Mouse (Mus musculus) 3134 (cell line): ENCODE results near the gene Arhgap42.

Experiments used
- DNase-seq: peaks from one replicate; pipeline ENCODE4 v3.0.0-alpha.2; 2011; ENCODE audit warnings: low spot score; ENCODE audit not compliant: insufficient read length; ENCODE audit errors: extremely low read depth

The Arhgap42 gene

GRCm38 (mm10) chr9:9144301-9145121 lies 94.4 kb downstream of the Arhgap42 start:
- DNase-seq: peak; percentile 53

GRCm38 (mm10) chr9:9143102-9143501 lies 95.8 kb downstream of the Arhgap42 start:
- no peak for DNase-seq

- no peak for DNase-seq
Observed at GRCm38 (mm10) chr9:9142561-9142960, 96.3 kb downstream of the Arhgap42 start.

- no peak for DNase-seq
Observed at GRCm38 (mm10) chr9:9142144-9142543, 96.8 kb downstream of the Arhgap42 start.

GRCm38 (mm10) chr9:9128996-9129694 lies 109.8 kb downstream of the Arhgap42 start:
- no peak for DNase-seq

GRCm38 (mm10) chr9:9127041-9127755 lies 111.7 kb downstream of the Arhgap42 start:
- no peak for DNase-seq

- DNase-seq: no peak
Observed at GRCm38 (mm10) chr9:9124156-9124555, 114.7 kb downstream of the Arhgap42 start.

- no peak for DNase-seq
Observed at GRCm38 (mm10) chr9:9114266-9114665, 124.6 kb downstream of the Arhgap42 start.

GRCm38 (mm10) chr9:9113847-9114246 lies 125.1 kb downstream of the Arhgap42 start:
- no peak for DNase-seq

- no peak for DNase-seq
Observed at GRCm38 (mm10) chr9:9112921-9113320, 126.0 kb downstream of the Arhgap42 start.

- no peak for DNase-seq
Observed at GRCm38 (mm10) chr9:9107697-9108096, 131.2 kb downstream of the Arhgap42 start.

GRCm38 (mm10) chr9:9104761-9105160 lies 134.1 kb downstream of the Arhgap42 start:
- peak; percentile 46 for DNase-seq

GRCm38 (mm10) chr9:9102158-9102514 lies 136.8 kb downstream of the Arhgap42 start:
- no peak for DNase-seq

GRCm38 (mm10) chr9:9101482-9102157 lies 137.3 kb downstream of the Arhgap42 start:
- DNase-seq: no peak

GRCm38 (mm10) chr9:9101055-9101454 lies 137.8 kb downstream of the Arhgap42 start:
- DNase-seq: no peak

GRCm38 (mm10) chr9:9097835-9098234 lies 141.1 kb downstream of the Arhgap42 start:
- DNase-seq: no peak

GRCm38 (mm10) chr9:9096761-9097160 lies 142.1 kb downstream of the Arhgap42 start:
- no peak for DNase-seq

- peak; percentile 22 for DNase-seq
Observed at GRCm38 (mm10) chr9:9093096-9093495, 145.8 kb downstream of the Arhgap42 start.

- DNase-seq: no peak
Observed at GRCm38 (mm10) chr9:9083441-9083840, 155.5 kb downstream of the Arhgap42 start.

- no peak for DNase-seq
Observed at GRCm38 (mm10) chr9:9052920-9053319, 186.0 kb downstream of the Arhgap42 start.

GRCm38 (mm10) chr9:9051184-9051583 lies 187.7 kb downstream of the Arhgap42 start:
- DNase-seq: no peak
